Mouse (Mus musculus) heart, postnatal 0 days (tissue): ENCODE measurements around the gene Slc26a10.

Experiments
- CTCF ChIP-seq: IDR thresholded peaks from 2 replicates; pipeline ENCODE4 v1.5.1; 2016; ENCODE audit warnings: antibody characterized with exemption, control low read depth, low read depth
- EP300 ChIP-seq: IDR thresholded peaks from 2 replicates; pipeline ENCODE4 v1.6.1; 2016; ENCODE audit warnings: antibody characterized with exemption, low read depth

GRCm38 (mm10) chr10:127167614-127168192 is 12.7 kb downstream of the Slc26a10 start:
- no peak for TF ChIP-seq CTCF
- no peak for TF ChIP-seq EP300
